Mouse (Mus musculus): ENCODE data around the gene Atp2b4.

DNA sequence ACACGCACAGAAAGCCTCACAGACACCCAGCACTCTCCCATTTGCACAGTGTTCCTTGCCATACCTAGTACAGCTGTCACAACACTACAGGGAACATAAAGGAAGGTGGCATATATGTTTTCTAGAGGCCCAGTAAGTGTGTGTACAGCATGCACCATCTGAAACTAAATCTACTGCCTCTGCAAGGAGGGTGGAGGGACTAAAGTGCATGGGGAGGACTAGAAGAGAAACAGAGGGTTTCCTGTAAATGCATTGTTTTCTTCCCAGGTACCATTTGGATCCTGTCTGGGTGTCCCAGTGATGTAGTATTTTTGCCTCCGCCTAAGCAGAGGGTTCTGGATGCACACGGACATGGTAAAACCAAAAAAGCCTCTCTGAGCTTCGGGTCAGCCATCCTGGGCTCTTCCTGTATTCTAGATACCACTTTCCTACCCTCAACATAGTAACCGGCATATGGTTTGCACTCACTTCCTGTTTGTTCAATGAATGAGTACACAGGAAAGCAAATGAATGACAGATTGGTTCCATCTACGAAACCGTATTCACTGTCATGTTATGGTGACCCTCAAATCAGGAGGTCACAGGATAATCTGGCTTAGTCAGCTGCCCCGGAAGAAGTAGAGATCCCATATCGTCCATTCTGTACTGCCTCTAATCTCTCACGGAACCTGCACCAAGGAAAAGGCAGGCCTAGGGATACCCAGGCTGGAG, 13.2 kb downstream of the Atp2b4 start:
- TF ChIP-seq CTCF (IDR thresholded peaks at IDR 0.05; ENCODE audit: extremely low read depth, insufficient read depth, insufficient read length, insufficient replicate concordance) = no peak
- no peak for TF ChIP-seq POLR2A (IDR thresholded peaks at IDR 0.05; ENCODE audit: low read depth, low read length)
